Mouse (Mus musculus) T-helper 1 cell (primary cell): ENCODE measurements around the gene Plcb2.

Experiments
- in situ Hi-C: fragments of 300-600 bp; cut with MboI, MseI; formaldehyde crosslinking; loops from one replicate; pipeline ENCODE4 v1.15.1; 2025; ENCODE audit warnings: high pct_unique_total_duplicates

Plcb2 gene

GRCm38 (mm10) chr2:118687791-118688190, 40.4 kb downstream of the Plcb2 start:
- in situ Hi-C loops = no loop called here

DNA sequence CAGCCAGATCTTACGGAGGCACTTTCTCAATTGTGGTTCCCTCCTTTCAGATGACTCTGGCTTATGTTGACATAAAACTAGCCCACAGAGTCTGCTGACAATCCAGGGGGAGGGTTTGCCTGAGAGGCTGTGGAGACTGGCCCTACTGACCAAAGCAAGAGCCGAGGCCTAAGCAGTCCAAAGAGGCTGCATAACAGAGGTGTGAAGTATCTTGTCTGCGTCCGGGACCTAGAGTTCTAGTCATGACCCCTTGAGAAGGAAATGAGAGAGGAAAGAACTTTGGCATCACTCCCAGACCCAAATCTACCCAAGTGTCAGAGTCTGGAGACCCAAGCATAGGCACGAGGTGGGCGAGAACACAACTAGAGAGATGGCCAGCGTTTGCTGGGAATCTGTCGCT, 41.5 kb downstream of the Plcb2 start:
- in situ Hi-C loops = no loop called here

DNA sequence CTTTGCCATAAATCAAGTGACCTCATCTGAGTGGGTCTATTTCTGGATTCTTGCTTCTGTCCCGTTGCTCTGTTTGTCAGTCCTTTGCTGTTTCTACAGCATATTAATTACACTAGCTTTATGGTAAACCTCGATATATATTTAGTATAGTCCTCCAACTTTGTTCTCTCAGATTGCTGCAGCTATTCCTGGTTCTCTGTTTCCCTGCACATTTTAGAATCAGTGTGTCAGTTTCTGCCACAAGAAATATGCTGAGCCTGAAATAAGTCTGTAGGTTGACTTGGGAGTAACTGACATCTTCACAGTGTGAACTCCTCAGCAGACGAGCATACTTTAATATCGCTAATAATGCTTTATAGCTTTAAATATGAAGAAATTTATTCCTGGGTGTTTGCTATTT, 43.1 kb downstream of the Plcb2 start:
- in situ Hi-C loops = no loop called here

DNA sequence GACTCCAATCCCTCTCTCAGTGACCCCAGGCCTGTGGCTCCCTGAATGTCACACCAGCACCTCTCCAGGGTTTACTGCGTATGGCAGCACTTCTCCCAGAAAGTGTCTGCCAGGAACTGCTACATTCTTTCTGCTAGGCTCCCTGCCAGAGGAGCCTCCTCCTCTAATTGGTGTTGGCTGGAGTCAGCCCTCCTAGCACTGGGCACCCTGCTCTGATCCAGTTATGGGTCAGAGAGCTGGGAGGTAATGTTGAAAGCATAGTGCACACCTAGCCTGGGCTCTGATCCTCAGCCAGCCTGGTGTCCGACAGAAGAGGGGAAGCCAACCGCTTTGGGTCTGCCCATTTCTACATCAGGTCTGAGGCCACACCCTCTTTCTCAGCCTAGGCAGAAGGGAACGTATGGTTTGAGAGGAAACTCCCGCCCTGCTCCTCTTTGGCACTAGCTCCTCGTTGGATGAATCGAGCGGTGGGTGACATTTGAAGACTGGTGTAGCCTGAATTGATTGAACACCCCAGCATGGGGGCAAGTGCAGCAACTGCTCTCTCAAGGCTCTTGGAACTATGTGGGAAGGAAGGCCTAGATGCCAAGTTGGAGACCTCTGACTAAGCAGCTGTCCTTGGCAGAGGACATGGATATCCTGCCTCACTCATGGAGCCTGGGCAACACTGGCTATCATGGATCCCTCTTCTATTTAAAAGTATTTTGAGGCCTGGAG, 45.5 kb downstream of the Plcb2 start:
- in situ Hi-C loops = no loop called here

DNA sequence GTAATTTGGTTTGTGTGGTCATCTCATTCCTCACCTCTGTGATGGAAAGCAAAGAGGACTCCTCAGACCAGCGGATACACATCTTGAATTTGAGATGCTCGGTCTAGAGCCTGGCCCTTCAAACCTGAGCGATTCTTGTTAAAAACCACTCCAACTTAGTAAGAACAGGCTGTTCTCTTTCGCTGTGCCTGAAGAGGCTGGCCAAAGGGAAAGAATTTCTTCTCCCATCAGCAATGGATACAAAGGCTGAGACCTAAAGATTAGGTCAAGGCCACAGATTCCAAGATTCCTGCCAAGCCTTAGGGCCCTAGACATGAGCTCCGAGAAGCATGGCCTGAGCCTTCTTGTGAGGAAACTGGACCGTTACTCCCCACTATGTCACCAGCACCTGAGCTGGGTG, 47.3 kb downstream of the Plcb2 start:
- in situ Hi-C loops = no loop called here

DNA sequence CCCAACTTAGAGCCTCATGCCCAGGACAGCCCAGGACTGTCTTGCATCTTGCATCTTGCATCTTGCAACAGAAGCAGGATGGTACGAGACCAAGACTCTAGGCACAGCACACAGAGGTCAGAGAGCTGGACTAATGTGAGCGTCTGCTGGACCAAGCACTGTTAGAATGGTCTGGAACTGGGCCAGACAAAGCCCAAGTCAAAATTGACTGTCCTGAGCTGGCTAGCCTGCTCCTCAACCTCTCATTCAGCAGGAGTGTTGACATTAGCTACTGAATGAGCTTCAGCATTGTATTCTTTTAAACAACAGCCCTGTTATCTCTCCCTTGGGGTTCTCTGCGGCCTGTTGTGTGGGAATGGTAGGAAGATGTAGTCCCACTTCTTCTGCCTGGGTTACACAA, 48.7 kb downstream of the Plcb2 start:
- in situ Hi-C loops = no loop called here

DNA sequence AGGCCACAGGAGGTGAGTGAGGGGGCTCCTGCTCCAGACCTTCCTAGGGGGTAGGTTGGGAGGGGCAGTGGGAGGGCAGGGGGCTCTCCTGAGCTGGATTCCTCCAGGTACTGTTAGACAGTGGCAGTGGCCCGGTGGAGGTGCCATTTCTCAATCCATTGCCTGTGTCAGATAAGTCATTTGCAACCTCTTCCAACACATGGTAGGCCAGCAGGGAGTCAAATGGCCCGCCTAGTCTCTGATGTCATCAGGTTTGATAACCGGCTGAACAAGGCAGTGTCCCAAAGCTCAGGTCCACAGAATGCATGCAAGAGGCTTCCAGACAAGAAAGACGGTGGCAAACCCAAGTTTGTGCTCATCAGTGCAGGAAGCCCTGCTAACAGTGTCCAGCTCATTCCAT, 50.4 kb downstream of the Plcb2 start:
- in situ Hi-C loops = no loop called here

DNA sequence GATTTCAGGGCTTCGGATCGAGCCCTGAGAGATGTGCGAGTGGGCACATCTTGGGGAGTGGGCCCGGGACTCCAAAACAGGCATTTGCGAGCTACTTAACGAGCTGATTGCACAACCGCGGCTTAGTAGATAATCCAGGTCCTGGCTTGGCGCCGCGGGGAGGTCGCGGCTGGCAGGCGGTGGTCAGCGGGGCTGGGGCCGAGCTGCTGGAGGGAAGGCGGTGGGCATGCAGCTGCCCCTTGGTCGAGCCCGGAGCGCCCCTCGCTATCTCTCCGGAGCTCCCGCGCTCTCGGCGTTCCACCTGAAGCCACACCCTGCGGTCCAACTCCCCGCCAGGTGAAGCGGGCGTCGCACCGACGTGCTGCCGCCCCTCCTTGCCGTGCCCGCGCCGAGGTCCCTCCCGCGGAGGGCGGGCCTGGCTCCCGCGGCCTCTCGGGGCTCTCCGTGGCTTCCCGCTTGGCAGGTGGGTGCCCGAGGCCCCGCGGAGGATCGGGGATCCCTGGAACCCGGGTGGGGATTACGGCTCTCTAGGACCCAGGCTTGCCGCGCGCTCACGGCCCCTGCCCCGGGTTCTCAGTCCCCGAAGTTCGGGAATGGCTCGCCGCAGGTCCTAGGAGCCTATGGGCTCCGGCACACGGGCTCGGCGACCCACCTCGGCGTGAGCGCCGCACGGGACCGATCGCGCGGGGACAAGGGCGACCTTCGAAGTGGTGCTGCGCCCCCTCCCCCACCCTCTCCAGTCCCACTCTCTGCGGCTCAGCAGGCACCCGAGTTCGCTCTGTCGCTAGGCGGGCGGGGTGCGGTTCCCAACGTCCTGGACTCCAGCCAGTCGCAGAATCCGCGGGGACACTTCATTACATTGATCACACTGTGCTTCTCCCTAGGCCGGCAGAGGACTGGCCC, 51.1 kb downstream of the Plcb2 start:
- in situ Hi-C loops = no loop called here

GRCm38 (mm10) chr2:118674500-118674899, 53.7 kb downstream of the Plcb2 start:
- in situ Hi-C loops = no loop called here

DNA sequence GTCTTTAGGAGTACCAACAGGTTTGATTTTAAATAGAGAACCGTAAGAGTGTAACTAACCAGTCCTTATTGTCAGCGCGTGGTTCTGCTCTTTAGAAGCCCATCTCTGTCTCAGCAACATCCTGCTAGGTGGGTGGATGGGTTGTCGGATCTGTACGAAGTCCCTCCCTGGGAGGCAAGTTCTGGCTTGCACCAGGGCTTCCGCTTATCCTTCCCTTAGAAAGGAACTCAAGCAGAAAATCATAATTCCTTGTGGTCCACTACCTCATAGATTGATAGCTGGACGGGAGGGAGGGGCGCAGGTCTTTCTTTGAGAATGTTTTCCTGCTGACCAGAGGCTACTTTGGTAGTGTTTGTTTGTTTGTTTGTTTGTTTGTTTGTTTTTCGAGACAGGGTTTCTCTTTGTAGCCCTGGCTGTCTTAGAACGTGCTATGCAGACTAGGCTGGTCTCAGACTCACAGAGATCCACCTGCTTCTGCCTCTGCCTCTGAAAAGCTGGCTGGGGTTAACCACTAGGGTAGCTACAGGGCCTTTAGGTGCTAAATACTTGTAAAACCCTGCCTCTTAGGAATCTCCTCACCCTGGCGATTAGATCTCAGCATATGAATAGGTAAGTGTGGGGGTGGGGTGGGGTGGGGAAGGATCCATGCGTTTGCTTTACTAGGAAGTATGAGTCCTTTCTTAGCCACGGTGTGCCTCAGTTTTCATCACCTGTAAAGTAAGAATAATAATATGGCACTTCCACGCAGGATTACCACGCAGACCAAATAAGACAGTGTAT, 54.4 kb downstream of the Plcb2 start:
- in situ Hi-C loops = no loop called here

- in situ Hi-C loops = no loop called here
These were observed 56.5 kb downstream of the Plcb2 start for GRCm38 (mm10) chr2:118671728-118672127.

GRCm38 (mm10) chr2:118669785-118670184, 58.5 kb downstream of the Plcb2 start:
- in situ Hi-C loops = no loop called here

DNA sequence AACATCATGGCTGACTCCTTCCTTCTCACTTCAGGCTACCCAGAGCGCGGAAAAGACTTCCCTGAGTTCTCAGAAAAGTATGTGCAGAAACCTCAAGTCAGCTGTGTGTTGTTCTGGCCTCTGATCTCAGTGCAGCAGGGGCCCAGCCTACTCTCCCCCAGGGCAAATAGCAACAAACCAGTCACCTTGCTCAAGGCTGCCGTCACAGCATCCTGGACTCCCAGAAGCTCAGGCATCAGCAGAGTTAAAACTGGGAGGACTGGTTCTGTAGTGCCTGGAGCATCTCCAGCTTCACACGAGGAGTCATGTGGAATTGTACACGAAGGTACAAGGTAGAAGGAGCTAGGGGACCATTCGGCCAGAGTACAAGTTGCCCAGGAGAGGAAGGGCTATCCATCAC, 59.0 kb downstream of the Plcb2 start:
- in situ Hi-C loops = no loop called here

- in situ Hi-C loops = no loop called here
These were observed 61.1 kb downstream of the Plcb2 start for GRCm38 (mm10) chr2:118667181-118667580.

DNA sequence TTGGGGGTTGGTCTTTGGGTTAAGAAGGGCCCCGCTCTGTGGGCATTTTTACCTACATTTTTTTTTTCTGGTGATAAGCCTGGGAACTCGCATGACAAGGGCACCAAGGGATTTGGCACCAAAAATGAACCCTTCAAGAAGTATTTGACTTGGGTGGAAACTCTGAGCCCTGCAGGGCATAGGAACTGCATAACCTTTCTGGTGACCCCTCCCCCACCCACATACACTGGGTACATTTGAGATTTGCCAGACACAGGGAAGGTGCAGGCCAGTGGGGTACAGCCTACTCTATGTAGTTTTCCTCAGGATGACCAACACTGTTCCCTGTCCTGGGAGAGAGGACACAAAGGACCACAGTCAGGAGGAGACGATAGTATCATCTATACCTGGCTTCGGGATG, 62.6 kb downstream of the Plcb2 start:
- in situ Hi-C loops = no loop called here

DNA sequence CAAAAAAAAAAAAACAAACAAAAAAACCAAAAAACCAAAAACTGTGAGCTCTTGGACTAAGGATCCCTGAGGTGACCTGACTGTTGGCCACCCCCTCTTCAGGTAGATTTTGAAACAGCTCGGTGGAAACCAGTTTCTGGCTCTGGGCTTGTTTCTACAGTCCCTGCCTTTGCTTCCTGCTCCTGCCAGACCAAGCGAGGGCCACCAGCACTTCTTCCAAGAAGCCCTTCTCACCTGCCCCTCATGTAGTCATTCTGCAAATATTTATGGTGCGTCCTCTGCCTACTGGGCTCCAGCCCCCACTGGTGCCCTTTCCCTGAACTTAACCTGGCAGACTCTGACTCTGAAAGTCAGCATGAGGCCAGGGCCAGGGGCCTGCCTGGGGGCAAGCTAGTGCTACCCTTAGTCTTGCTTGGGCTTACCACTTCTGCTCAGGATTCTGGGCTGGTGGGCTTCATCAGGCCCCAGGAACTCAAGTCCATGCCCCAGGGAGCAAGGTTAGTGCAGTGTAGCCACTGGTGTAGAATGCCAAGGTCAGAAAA, 63.2 kb downstream of the Plcb2 start:
- in situ Hi-C loops = no loop called here

GRCm38 (mm10) chr2:118663804-118664766, 64.2 kb downstream of the Plcb2 start:
- in situ Hi-C loops = no loop called here

GRCm38 (mm10) chr2:118662902-118663803, 65.1 kb downstream of the Plcb2 start, which contains the start of gene Pak6:
Pak6 (plus strand) TSS chr2:118663303.
- in situ Hi-C loops = no loop called here

DNA sequence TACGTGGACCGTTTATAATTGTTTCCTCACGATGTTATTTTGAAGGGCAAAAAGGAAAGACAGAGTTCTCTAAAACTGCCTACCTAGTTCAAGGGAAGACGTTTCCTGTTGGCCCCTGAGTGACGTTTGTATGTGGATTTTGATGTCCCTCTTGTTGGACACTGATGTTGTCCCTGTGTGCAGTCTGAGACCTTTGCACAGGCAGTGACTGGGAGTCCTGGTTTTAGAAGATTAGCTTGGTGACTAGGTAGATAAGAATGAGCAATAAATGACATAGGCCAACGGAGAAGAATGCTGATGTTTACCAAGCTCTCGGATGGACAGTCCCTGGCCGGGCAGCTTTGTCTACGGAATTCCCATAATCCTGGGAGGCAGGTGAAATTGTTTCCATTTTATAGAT, 66.3 kb downstream of the Plcb2 start:
- in situ Hi-C loops = no loop called here

GRCm38 (mm10) chr2:118659998-118660452, 68.2 kb downstream of the Plcb2 start:
- in situ Hi-C loops = no loop called here
